Mouse (Mus musculus) kidney, adult 8-10 months (tissue): ENCODE measurements at regions not wholly inside any gene's neighbourhood (a gene's known extent, or its start where the extent isn't known, plus 50 kb on each side); places are given as distances from the start of the nearest gene placed in this dataset.
A peak's percentile ranks its signal among the peaks of the same experiment; 100 is the strongest.

ENCODE experiments used
- DNase-seq, 2 experiments: peaks; one replicate each; pipeline ENCODE4 v3.0.0; 2022

GRCm38 (mm10) chr11:112137401-112138020 is 644.5 kb upstream of the Sox9 start:
- DNase-seq = no peak

GRCm38 (mm10) chr11:112140058-112140457 is 642.0 kb upstream of the Sox9 start:
- DNase-seq = no peak

GRCm38 (mm10) chr11:112140495-112140894 is 641.5 kb upstream of the Sox9 start:
- no peak for DNase-seq

- DNase-seq = no peak
These were observed 641.1 kb upstream of the Sox9 start for GRCm38 (mm10) chr11:112140912-112141311.

GRCm38 (mm10) chr11:112152051-112152450 is 630.0 kb upstream of the Sox9 start:
- DNase-seq = no peak

GRCm38 (mm10) chr11:112153198-112153597 is 628.8 kb upstream of the Sox9 start:
- DNase-seq = no peak

- peak in 1 of 2 experiments; percentile 4 for DNase-seq
These were observed 627.2 kb upstream of the Sox9 start for GRCm38 (mm10) chr11:112154712-112155319.

- no peak for DNase-seq
These were observed 626.6 kb upstream of the Sox9 start for GRCm38 (mm10) chr11:112155339-112155955.

- DNase-seq = no peak
These were observed 618.3 kb upstream of the Sox9 start for GRCm38 (mm10) chr11:112163681-112164265.

- no peak for DNase-seq
These were observed 608.4 kb upstream of the Sox9 start for GRCm38 (mm10) chr11:112173585-112173984.

GRCm38 (mm10) chr11:112175302-112175701 is 606.7 kb upstream of the Sox9 start:
- no peak for DNase-seq

GRCm38 (mm10) chr11:112180666-112181065 is 601.4 kb upstream of the Sox9 start:
- DNase-seq = no peak

- DNase-seq = no peak
These were observed 584.3 kb upstream of the Sox9 start for GRCm38 (mm10) chr11:112197620-112198268.

GRCm38 (mm10) chr11:112204561-112204960 is 577.5 kb upstream of the Sox9 start:
- DNase-seq = peak in 1 of 2 experiments; percentile 2

- peak; percentile 12 to 44 for DNase-seq
These were observed 572.6 kb upstream of the Sox9 start for GRCm38 (mm10) chr11:112209414-112209813.

- DNase-seq = peak in 1 of 2 experiments; percentile 4
These were observed 562.8 kb upstream of the Sox9 start for GRCm38 (mm10) chr11:112219046-112219720.

- DNase-seq = no peak
These were observed 547.4 kb upstream of the Sox9 start for GRCm38 (mm10) chr11:112234492-112235116.

GRCm38 (mm10) chr11:112238960-112239884 is 542.8 kb upstream of the Sox9 start:
- DNase-seq = peak in 1 of 2 experiments; percentile 9

- no peak for DNase-seq
These were observed 529.5 kb upstream of the Sox9 start for GRCm38 (mm10) chr11:112252548-112252947.

GRCm38 (mm10) chr11:112253061-112253460 is 529.0 kb upstream of the Sox9 start:
- DNase-seq = no peak

GRCm38 (mm10) chr11:112256326-112256725 is 525.7 kb upstream of the Sox9 start:
- DNase-seq = no peak
